Mouse (Mus musculus): ENCODE measurements at regions not wholly inside any gene's neighbourhood (a gene's known extent, or its start where the extent isn't known, plus 50 kb on each side); places are given as distances from the start of the nearest gene placed in this dataset.

DNA sequence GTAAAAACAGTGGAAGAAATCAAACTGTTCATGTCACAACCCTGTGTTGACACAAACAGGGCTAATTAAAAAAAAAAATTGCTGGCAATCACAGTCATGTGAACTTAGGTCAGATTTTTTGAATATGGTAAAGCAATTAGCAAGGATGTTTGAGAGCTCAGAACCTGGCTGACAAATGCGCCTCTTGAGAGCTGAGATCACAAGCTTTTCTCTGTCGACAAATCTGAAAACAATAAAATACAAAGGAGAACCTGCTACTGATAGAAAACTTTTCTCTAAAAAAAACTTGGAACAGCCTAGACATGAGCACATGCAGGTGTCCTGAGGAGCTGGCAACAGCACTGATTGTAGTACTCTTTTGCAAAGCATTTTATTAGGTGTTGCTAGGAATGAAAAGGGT, 583.6 kb downstream of the Ptprc start:
- H3K4me2 ChIP-seq (ENCODE audit: low read depth, low read length) = no peak overlapping the region
- H3K4me1 ChIP-seq (ENCODE audit: insufficient read depth) = no peaks in the 10 kb centered on the region
- no peaks in the 10 kb centered on the region for H3K36me3 ChIP-seq (replicated peaks; ENCODE audit: insufficient read depth, low read length)
- H3K27me3 ChIP-seq (ENCODE audit: insufficient read depth, low read length) = no peaks in the 10 kb centered on the region
- H3K4me3 ChIP-seq (ENCODE audit: low read depth, low read length) = no peak overlapping the region
- no peak for ATAC-seq
- no peak for DNase-seq
- TF ChIP-seq EP300 (IDR thresholded peaks at IDR 0.05; ENCODE audit: low read depth) (no peak), CTCF (IDR thresholded peaks at IDR 0.05; ENCODE audit: low read depth) (no peak)
- H3K27ac ChIP-seq (ENCODE audit: low read depth) = no peak overlapping the region
- no peak overlapping the region for H3K9ac ChIP-seq (replicated peaks)
- WGBS (ENCODE audit: insufficient replicate concordance) = 70% methylated on average over 2 of the region's 2 CpGs
- H3K9me3 ChIP-seq (ENCODE audit: low read length) = no peaks in the 10 kb centered on the region

DNA sequence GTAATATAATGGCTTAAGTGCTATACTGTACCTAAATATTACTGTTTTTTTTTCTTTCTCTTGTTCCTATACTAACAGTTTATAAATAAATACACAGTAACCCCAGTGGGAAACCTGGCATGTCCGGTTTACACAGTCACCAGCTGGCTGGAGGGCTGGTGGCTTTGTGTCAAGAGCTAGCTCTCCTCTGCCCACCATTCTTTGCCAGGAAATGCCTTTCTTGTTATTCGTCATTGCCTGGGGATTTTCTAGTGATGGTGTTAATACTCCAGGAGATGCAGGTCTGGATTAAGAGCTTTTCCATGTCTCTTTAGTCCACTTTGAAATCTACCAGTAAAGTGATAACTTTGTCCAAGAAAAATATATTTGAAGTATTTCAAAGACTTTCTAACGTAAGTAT, 584.2 kb downstream of the Ptprc start:
- Histone ChIP-seq H3K27ac (ENCODE audit: low read depth) (no peak overlapping the region), H3K9me3 (ENCODE audit: low read length) (no peaks in the 10 kb centered on the region), H3K4me2 (ENCODE audit: low read depth, low read length) (no peak overlapping the region), H3K27me3 (ENCODE audit: insufficient read depth, low read length) (no peaks in the 10 kb centered on the region), H3K4me3 (ENCODE audit: low read depth, low read length) (no peak overlapping the region), H3K9ac (replicated peaks) (no peak overlapping the region), H3K36me3 (replicated peaks; ENCODE audit: insufficient read depth, low read length) (no peaks in the 10 kb centered on the region), H3K4me1 (ENCODE audit: insufficient read depth) (no peaks in the 10 kb centered on the region)
- DNase-seq = no peak
- TF ChIP-seq CTCF (IDR thresholded peaks at IDR 0.05; ENCODE audit: low read depth) (no peak), EP300 (IDR thresholded peaks at IDR 0.05; ENCODE audit: low read depth) (no peak)
- 49% methylated on average over 3 of the region's 3 CpGs for WGBS (ENCODE audit: insufficient replicate concordance)
- no peak for ATAC-seq

DNA sequence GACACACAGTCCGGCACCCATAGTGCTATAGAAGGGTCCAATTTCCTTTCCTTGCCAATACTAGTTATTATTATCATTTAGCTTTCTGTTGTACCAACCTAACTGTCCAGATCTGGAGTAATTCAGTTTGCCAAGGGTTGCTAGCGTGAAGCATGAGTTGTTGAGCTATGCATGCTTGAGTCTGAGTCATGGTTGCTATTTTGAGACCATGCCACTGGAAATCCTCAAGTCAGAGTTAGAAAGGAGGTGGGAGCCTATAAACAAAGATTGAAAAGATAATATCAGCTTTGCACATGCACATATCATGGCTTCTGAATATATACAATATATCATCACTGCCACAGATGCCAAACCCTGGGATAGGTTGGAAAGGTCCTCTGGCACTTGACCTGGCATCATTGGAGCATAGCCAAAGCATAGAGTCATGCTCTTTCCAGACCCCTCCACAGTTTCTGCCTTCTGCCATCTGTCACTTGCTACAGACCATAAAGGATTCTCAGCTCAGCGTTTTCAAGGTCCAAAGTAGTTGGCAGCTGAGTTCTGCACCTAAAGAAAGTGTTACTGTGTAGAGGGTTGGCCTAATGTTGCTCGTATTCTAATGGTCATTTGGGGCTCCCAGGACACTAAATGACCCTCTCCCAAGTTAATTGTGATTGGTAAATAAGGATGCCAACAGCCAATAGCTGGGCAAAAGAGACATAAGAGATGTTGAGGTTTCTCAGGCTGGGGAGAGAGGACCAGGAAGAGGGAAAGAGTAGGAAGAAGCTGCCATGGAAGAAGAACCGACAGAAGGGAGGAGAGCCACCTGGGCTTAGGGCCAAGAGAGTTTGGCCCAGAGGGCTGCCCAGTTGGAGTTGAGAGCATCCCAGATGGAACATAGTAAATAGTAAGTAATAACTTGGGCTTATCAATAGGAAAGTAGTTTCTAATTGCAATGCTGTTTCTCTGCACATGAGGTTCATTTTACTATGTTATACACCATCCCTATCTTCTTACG, 586.9 kb downstream of the Ptprc start:
- ATAC-seq = no peak
- no peak overlapping the region for H3K4me2 ChIP-seq (ENCODE audit: low read depth, low read length)
- WGBS (ENCODE audit: insufficient replicate concordance) = 77% methylated on average over 6 of the region's 6 CpGs
- no peaks in the 10 kb centered on the region for H3K36me3 ChIP-seq (replicated peaks; ENCODE audit: insufficient read depth, low read length)
- no peaks in the 10 kb centered on the region for H3K9me3 ChIP-seq (ENCODE audit: low read length)
- H3K4me1 ChIP-seq (ENCODE audit: insufficient read depth) = no peaks in the 10 kb centered on the region
- no peaks in the 10 kb centered on the region for H3K27me3 ChIP-seq (ENCODE audit: insufficient read depth, low read length)
- H3K27ac ChIP-seq (ENCODE audit: low read depth) = no peak overlapping the region
- no peak for DNase-seq
- TF ChIP-seq EP300 (IDR thresholded peaks at IDR 0.05; ENCODE audit: low read depth) (no peak), CTCF (IDR thresholded peaks at IDR 0.05; ENCODE audit: low read depth) (no peak)
- H3K4me3 ChIP-seq (ENCODE audit: low read depth, low read length) = no peak overlapping the region
- no peak overlapping the region for H3K9ac ChIP-seq (replicated peaks)

GRCm38 (mm10) chr1:137587481-137588228, 587.9 kb downstream of the Ptprc start:
- Histone ChIP-seq H3K36me3 (replicated peaks; ENCODE audit: insufficient read depth, low read length) (no peaks in the 10 kb centered on the region), H3K4me1 (ENCODE audit: insufficient read depth) (no peaks in the 10 kb centered on the region), H3K4me3 (ENCODE audit: low read depth, low read length) (no peak overlapping the region), H3K4me2 (ENCODE audit: low read depth, low read length) (no peak overlapping the region), H3K9ac (replicated peaks) (no peak overlapping the region), H3K27me3 (ENCODE audit: insufficient read depth, low read length) (no peaks in the 10 kb centered on the region), H3K27ac (ENCODE audit: low read depth) (no peak overlapping the region), H3K9me3 (ENCODE audit: low read length) (no peaks in the 10 kb centered on the region)
- DNase-seq (no peak), ATAC-seq (no peak)
- WGBS (ENCODE audit: insufficient replicate concordance) = 75% methylated on average over 12 of the region's 12 CpGs
- no peak for TF ChIP-seq CTCF (IDR thresholded peaks at IDR 0.05; ENCODE audit: low read depth)
- no peak for TF ChIP-seq EP300 (IDR thresholded peaks at IDR 0.05; ENCODE audit: low read depth)

DNA sequence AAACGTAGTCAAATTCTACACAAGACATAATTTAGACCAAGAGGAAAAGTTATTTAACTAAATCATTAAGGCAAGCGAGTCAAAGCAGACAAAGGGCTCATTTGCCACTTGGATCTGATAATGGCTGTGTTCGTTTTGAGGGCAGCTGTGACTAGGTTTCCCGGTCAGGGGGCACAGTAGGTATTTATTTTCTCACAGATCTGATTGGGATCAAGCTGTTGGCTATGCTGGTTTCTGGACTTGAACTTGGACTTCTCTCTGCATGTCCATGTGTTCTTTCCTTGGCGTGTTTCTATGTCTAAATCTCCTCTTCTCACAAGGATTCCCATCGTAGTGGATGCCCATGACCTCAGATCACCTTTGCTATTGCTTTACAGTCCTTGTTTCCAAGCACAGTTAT, 590.8 kb downstream of the Ptprc start:
- TF ChIP-seq EP300 (IDR thresholded peaks at IDR 0.05; ENCODE audit: low read depth) (no peak), CTCF (IDR thresholded peaks at IDR 0.05; ENCODE audit: low read depth) (no peak)
- Histone ChIP-seq H3K4me2 (ENCODE audit: low read depth, low read length) (no peak overlapping the region), H3K4me3 (ENCODE audit: low read depth, low read length) (no peak overlapping the region), H3K4me1 (ENCODE audit: insufficient read depth) (no peaks in the 10 kb centered on the region), H3K27me3 (ENCODE audit: insufficient read depth, low read length) (no peaks in the 10 kb centered on the region), H3K9ac (replicated peaks) (no peak overlapping the region), H3K36me3 (replicated peaks; ENCODE audit: insufficient read depth, low read length) (no peaks in the 10 kb centered on the region), H3K9me3 (ENCODE audit: low read length) (no peaks in the 10 kb centered on the region), H3K27ac (ENCODE audit: low read depth) (no peak overlapping the region)
- DNase-seq (no peak), ATAC-seq (no peak)
- 72% methylated on average over 6 of the region's 6 CpGs for WGBS (ENCODE audit: insufficient replicate concordance)

- Histone ChIP-seq H3K4me2 (ENCODE audit: low read depth, low read length) (no peak overlapping the region), H3K36me3 (replicated peaks; ENCODE audit: insufficient read depth, low read length) (no peaks in the 10 kb centered on the region), H3K4me1 (ENCODE audit: insufficient read depth) (no peaks in the 10 kb centered on the region), H3K4me3 (ENCODE audit: low read depth, low read length) (no peak overlapping the region), H3K27ac (ENCODE audit: low read depth) (no peak overlapping the region), H3K9me3 (ENCODE audit: low read length) (no peaks in the 10 kb centered on the region), H3K27me3 (ENCODE audit: insufficient read depth, low read length) (no peaks in the 10 kb centered on the region), H3K9ac (replicated peaks) (no peak overlapping the region)
- WGBS (ENCODE audit: insufficient replicate concordance) = 83% methylated on average over 13 of the region's 13 CpGs
- ATAC-seq (no peak), DNase-seq (no peak)
- TF ChIP-seq CTCF (IDR thresholded peaks at IDR 0.05; ENCODE audit: low read depth) (no peak), EP300 (IDR thresholded peaks at IDR 0.05; ENCODE audit: low read depth) (no peak)
Observed at GRCm38 (mm10) chr1:137584104-137584675, 591.3 kb downstream of the Ptprc start.
